Mouse (Mus musculus): Measurements from ENCODE around the gene Rdh13.

DNA sequence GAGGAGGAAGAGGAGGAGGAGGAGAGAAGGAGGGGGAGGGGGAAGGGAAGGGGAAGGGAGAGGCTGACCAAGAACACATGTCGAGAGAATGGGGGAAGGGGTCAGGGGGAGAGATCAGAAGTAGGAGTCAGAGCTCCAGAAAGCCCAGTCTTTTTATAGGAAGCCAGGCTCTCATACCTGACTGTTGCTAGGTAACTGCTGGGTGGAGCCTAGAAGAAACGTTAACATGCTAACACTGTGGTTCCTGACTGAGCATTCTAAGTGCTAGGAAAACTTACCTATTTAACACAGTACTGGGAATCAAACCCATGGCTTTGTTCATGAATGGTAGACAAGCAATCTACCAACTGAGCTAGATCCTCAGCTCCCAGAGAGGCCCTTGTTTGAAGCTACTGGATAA lies 3.8 kb upstream of the Rdh13 start:
- no peak for TF ChIP-seq CTCF (IDR thresholded peaks at IDR 0.05; ENCODE audit: insufficient read depth, low read depth, low read length)
- no peak for TF ChIP-seq POLR2A (IDR thresholded peaks at IDR 0.05; ENCODE audit: insufficient read depth, low read depth, low read length)

Measured in olfactory bulb, adult 2 months (tissue).